Mouse (Mus musculus): ENCODE results near the gene 2310033P09Rik.
"Not testable (repeated sequence)": the region's sequence is repeated elsewhere in the genome, so short reads cannot be mapped to it uniquely, and the experiment has no call there.

Gene 2310033P09Rik

GRCm38 (mm10) chr11:59201216-59202002, 6.7 kb upstream of the 2310033P09Rik start:
- no peak for DNase-seq (ENCODE audit: low spot score in 2 of 2)

GRCm38 (mm10) chr11:59202081-59202995, 5.8 kb upstream of the 2310033P09Rik start, which contains the start of gene Mrpl55:
Mrpl55 (plus strand) TSS chr11:59202486.
- DNase-seq (ENCODE audit: low spot score in 2 of 2): peak; percentile 82 to 86

GRCm38 (mm10) chr11:59209003-59209441, 901 bp downstream of the 2310033P09Rik start:
- peak in 1 of 2 experiments; percentile 49 for DNase-seq (ENCODE audit: low spot score in 2 of 2)

GRCm38 (mm10) chr11:59209580-59209979, 1.5 kb downstream of the 2310033P09Rik start:
- DNase-seq (ENCODE audit: low spot score in 2 of 2): no peak

- DNase-seq (ENCODE audit: low spot score in 2 of 2): no peak
Measured at GRCm38 (mm10) chr11:59210020-59210419, 1.9 kb downstream of the 2310033P09Rik start.

GRCm38 (mm10) chr11:59211561-59211960, 3.4 kb downstream of the 2310033P09Rik start:
- not testable (repeated sequence) for DNase-seq (ENCODE audit: low spot score in 2 of 2)

- not testable (repeated sequence) for DNase-seq (ENCODE audit: low spot score in 2 of 2)
Measured at GRCm38 (mm10) chr11:59212320-59212719, 4.2 kb downstream of the 2310033P09Rik start.

GRCm38 (mm10) chr11:59212892-59213494, 4.9 kb downstream of the 2310033P09Rik start:
- DNase-seq (ENCODE audit: low spot score in 2 of 2): no peak

- DNase-seq (ENCODE audit: low spot score in 2 of 2): no peak
Measured at GRCm38 (mm10) chr11:59216955-59217354, 8.8 kb downstream of the 2310033P09Rik start.

- DNase-seq (ENCODE audit: low spot score in 2 of 2): no peak
Measured at GRCm38 (mm10) chr11:59218389-59218998, 10.4 kb downstream of the 2310033P09Rik start.

GRCm38 (mm10) chr11:59219064-59219463, 10.9 kb downstream of the 2310033P09Rik start:
- DNase-seq (ENCODE audit: low spot score in 2 of 2): no peak

GRCm38 (mm10) chr11:59221604-59222003, 13.5 kb downstream of the 2310033P09Rik start:
- DNase-seq (ENCODE audit: low spot score in 2 of 2): no peak

GRCm38 (mm10) chr11:59222306-59222705, 14.2 kb downstream of the 2310033P09Rik start:
- DNase-seq (ENCODE audit: low spot score in 2 of 2): no peak

- no peak for DNase-seq (ENCODE audit: low spot score in 2 of 2)
Measured at GRCm38 (mm10) chr11:59224025-59224424, 15.9 kb downstream of the 2310033P09Rik start.

- no peak for DNase-seq (ENCODE audit: low spot score in 2 of 2)
Measured at GRCm38 (mm10) chr11:59224470-59224869, 16.3 kb downstream of the 2310033P09Rik start.

- no peak for DNase-seq (ENCODE audit: low spot score in 2 of 2)
Measured at GRCm38 (mm10) chr11:59225167-59225566, 17.0 kb downstream of the 2310033P09Rik start.

GRCm38 (mm10) chr11:59226251-59226650, 18.1 kb downstream of the 2310033P09Rik start:
- no peak for DNase-seq (ENCODE audit: low spot score in 2 of 2)

- DNase-seq (ENCODE audit: low spot score in 2 of 2): no peak
Measured at GRCm38 (mm10) chr11:59226787-59227603, 18.9 kb downstream of the 2310033P09Rik start.

GRCm38 (mm10) chr11:59227604-59228121, 19.5 kb downstream of the 2310033P09Rik start:
- peak in 1 of 2 experiments; percentile 23 for DNase-seq (ENCODE audit: low spot score in 2 of 2)
